Mouse (Mus musculus) embryonic facial prominence, embryonic 13.5 days (tissue): ENCODE results near the gene Krt2. TPM values are rescaled to one million over a fixed set of nuclear protein-coding genes. Genes with fewer than 3 reads are reported as not detected.
A peak's percentile ranks its signal among the peaks of the same experiment; 100 is the strongest.

Experiments used
- ATAC-seq: fragments of 200-750 bp; cut with Nextera tagmentation; 2 replicates; pipeline ENCODE4 v1.8.0; 2017; ENCODE audit warnings: low read depth; ENCODE audit not compliant: insufficient number of reproducible peaks, insufficient read depth, low FRiP score, low TSS enrichment
- H3K27ac ChIP-seq: fragments of 300-500 bp; sonication (generic); 2 replicates; pipeline ENCODE4 v1.5.1; 2015; ENCODE audit warnings: moderate library complexity, mild to moderate bottlenecking, inconsistent platforms
- H3K27me3 ChIP-seq: fragments of 300-500 bp; sonication (generic); 2 replicates; pipeline ENCODE4 v1.6.1; 2015; ENCODE audit warnings: mild to moderate bottlenecking, inconsistent platforms
- H3K36me3 ChIP-seq: fragments of 300-500 bp; sonication (generic); 2 replicates; pipeline ENCODE4 v1.6.1; 2015; ENCODE audit warnings: mild to moderate bottlenecking, inconsistent platforms
- H3K4me1 ChIP-seq: fragments of 300-500 bp; sonication (generic); 2 replicates; pipeline ENCODE4 v1.6.1; 2015; ENCODE audit warnings: inconsistent platforms
- H3K4me2 ChIP-seq: fragments of 300-500 bp; sonication (generic); 2 replicates; pipeline ENCODE4 v1.6.1; 2015; ENCODE audit warnings: moderate library complexity, mild to moderate bottlenecking, inconsistent platforms
- H3K4me3 ChIP-seq: fragments of 300-500 bp; sonication (generic); 2 replicates; pipeline ENCODE4 v1.5.1; 2015; ENCODE audit warnings: mild to moderate bottlenecking, inconsistent platforms
- H3K9ac ChIP-seq: fragments of 300-500 bp; sonication (generic); 2 replicates; pipeline ENCODE4 v1.6.1; 2015; ENCODE audit warnings: mild to moderate bottlenecking, inconsistent platforms
- H3K9me3 ChIP-seq: fragments of 300-500 bp; sonication (generic); 2 replicates; pipeline ENCODE4 v1.6.1; 2016; ENCODE audit warnings: inconsistent platforms
- WGBS: fragments of 180-500 bp; shearing (Covaris S2); methylation state at CpG from one replicate; pipeline ENCODE4 v1.1.7; 2015; ENCODE audit warnings: mixed read lengths; 5-methylcytosine and 5-hydroxymethylcytosine counted together
- polyA plus RNA-seq: library from polyadenylated mRNA; unstranded; fragments of >200 nt; fragmentation: Nextera tagmentation; extraction: Ambion mirVana; gene quantifications from 2 replicates; pipeline ENCODE4 v1.2.1, GENCODE M21; 2015

The Krt2 gene
- polyA plus RNA-seq, result 0.17 TPM in 1 of 2 replicates, not detected in the other

DNA sequence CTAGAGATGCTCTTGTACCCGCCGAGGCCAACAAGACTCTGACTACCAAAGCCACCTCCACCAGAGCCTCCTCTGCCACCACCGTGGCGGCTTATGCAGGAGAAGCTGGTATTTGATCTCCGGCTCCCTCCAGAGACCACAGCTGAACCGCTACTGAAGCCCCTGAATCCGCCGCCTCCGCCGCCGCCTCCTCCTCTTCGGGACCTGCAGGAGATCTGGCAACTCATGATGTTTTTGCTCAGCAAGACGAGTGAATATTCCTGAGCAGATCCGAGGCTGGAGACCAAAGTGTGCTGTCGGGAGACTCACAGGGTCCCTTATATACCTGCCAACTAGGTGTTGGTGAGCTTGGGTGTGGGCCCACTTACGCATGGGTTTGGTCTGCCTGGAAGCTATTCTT lies at the start of gene Krt2:
Krt2 (minus strand) TSS at position 295 of the 400 bp plus-strand sequence.
- H3K9me3 ChIP-seq, result no peaks in the 10 kb centered on the region

DNA sequence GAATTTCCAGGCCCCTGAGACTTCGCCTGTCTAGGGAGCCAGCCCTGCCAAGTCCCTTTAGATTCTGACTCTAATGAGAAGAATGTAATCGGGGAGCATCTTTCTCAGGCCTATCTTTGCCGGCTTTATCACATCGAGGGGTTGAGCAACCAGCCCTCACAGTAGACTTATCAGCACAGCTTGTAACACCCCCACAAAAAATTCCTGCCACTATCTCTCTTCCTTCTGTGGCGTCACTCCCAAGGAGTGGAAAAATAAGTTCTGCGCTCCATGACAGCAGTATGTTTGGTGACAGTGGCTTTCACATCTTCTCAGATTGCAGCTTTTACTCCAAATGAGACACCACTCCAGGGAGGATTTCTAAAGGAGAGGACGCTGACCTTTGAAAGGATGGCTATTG lies 48.8 kb upstream of the Krt2 start:
- H3K4me1 ChIP-seq, result no peaks in the 10 kb centered on the region
- no peaks in the 10 kb centered on the region for H3K36me3 ChIP-seq
- no peak overlapping the region for H3K4me3 ChIP-seq
- WGBS, result 80% methylated on average over 7 of the region's 7 CpGs
- no peak overlapping the region for H3K4me2 ChIP-seq
- no peaks in the 10 kb centered on the region for H3K9me3 ChIP-seq
- ATAC-seq, result no peak
- no peak overlapping the region for H3K9ac ChIP-seq
- peaks cover 30% of the 10 kb centered on the region for H3K27me3 ChIP-seq
- no peak overlapping the region for H3K27ac ChIP-seq

More for the DNA sequence above, at the start of gene Krt2:
- 84% methylated on average over 16 of the region's 16 CpGs for WGBS
- Histone ChIP-seq H3K27ac (no peak within 1 kb of the TSS), H3K4me3 (no peak within 1 kb of the TSS), H3K4me1 (no peaks in the 10 kb centered on the region), H3K36me3 (no peaks in the 10 kb centered on the region), H3K4me2 (no peak within 1 kb of the TSS), H3K9ac (no peak within 1 kb of the TSS), H3K27me3 (no peaks in the 10 kb centered on the region)
- ATAC-seq, result no peak

DNA sequence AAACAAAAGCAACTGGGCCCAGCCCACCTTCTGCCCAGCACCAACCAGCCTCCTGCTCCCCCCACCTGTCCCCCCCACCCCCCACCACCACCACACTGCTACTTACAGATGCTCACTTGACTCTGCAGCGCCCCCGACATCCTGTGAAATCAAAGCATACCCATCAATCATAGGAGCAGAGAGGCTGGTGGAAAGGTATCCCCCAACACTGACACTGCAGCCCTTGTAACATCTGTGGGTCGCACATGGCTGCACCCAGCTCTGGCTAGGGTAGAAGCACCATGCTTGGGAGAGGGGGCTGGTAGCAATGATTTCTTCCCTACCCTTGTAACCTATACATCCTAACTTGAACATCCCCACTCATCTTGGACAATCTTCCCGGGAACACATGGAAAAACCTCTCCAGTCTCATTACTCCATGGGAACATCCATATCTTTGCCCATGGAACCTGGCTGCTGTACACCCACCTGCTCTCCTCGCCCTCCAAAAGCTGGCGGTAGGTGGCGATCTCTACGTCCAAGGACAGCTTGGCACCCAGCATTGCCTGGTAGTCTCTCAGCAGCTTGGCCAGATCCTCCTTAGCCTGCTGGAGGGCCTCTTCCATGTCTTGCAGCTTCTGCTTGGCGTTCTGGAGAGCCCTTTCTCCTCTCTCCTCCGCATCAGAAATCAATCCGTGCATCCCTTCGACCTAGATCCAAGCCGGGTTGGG lies 42.6 kb upstream of the Krt2 start:
- Histone ChIP-seq H3K4me2 (peak overlapping the region; percentile 84), H3K4me3 (no peak overlapping the region), H3K4me1 (peaks cover 19% of the 10 kb centered on the region), H3K27ac (no peak overlapping the region), H3K9me3 (no peaks in the 10 kb centered on the region), H3K9ac (no peak overlapping the region; the same call in 1 of the 2 replicates), H3K27me3 (peaks cover 71% of the 10 kb centered on the region), H3K36me3 (no peaks in the 10 kb centered on the region)
- 60% methylated on average over 13 of the region's 13 CpGs for WGBS
- ATAC-seq, result no peak

DNA sequence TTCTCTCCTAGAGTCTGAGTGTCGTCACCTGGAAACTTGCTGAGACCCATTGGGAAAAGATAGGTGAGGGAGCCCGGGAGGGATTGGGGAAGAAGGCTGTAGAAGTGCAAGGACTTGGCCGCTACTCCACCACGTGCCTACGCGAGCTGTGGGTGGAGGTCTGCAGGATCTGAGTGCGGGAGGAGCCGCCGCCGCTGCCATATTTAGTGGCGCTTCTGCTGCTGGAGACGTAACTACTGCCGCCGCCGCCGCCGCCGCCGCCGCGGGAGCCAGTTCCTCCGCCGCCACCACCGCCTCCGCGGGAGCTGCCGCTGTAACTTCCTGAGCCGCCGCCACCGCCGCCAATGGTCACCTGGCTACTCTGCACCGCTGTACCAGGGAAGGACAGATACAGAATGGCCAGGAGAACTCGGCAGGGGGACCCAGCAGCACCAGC lies 41.8 kb upstream of the Krt2 start:
- H3K9me3 ChIP-seq, result no peaks in the 10 kb centered on the region
- WGBS, result 1% methylated on average over 31 of the region's 33 CpGs
- ATAC-seq, result no peak
- peak overlapping the region; percentile 66 for H3K9ac ChIP-seq
- H3K27me3 ChIP-seq, result peaks cover 79% of the 10 kb centered on the region
- peaks cover 27% of the 10 kb centered on the region for H3K4me1 ChIP-seq
- H3K4me2 ChIP-seq, result peak overlapping the region; percentile 84
- H3K4me3 ChIP-seq, result peak overlapping the region; percentile 48
- H3K27ac ChIP-seq, result no peak overlapping the region
- no peaks in the 10 kb centered on the region for H3K36me3 ChIP-seq

DNA sequence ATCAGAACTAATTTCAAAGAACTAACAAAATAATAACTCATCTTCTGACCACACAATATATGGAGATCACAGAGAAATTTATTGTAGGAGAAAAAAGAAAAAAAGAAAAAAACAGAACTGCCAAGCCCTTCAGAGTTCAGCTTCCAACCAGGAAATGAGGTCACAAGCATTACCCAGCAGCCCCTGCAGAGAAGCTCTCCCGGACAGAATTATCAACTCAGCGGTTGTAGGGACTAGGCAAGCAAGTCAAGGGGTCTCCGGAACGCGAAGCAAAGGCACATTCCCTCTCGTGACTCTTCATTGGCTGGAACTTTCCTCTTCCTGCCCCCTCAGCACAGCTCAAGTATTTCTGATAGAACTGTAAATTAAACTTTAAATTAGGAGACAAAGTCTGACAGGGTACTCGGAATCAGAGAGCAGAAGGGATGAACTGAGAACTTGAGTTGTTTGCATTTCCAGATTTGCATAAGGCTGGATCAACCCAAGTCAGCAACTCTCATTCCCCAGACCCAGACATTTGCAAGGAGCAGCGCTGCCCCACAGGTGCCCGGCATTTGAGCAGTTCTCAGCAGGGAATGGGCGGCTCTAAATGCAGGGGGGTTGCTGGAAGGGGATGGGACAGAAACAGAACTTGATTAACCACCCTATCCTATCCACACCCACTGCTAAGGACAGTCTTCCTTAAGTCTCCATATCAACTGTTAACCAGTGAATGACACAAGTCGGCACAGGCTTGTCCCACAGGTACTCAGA lies 40.9 kb upstream of the Krt2 start:
- no peak for ATAC-seq
- Histone ChIP-seq H3K36me3 (no peaks in the 10 kb centered on the region), H3K4me1 (peaks cover 33% of the 10 kb centered on the region), H3K9me3 (no peaks in the 10 kb centered on the region), H3K4me2 (peak overlapping the region; percentile 84), H3K27me3 (peaks cover 83% of the 10 kb centered on the region), H3K4me3 (peak overlapping the region; percentile 48), H3K9ac (peak overlapping the region; percentile 66; the same call in 1 of the 2 replicates), H3K27ac (no peak overlapping the region)
- 7% methylated on average over 11 of the region's 11 CpGs for WGBS

DNA sequence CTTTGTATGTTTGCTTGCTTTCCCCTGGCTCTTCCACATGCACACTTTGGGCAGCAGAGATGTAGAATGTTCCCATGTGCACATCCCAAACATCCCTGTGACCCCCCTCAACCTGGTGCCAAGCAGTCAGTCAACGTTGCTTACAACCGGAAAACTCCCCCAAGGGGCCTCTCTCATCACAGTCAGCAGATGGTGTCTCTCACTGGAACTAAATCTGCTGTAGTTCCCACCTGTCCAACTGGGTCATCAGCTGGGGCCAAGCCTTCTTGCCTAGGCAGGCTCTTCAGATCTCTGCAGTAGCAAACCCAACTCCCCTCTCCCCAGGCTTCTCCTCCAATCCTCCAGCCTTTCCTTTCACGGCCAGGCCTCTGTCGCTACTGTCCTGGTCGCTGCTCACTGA lies 38.7 kb upstream of the Krt2 start:
- WGBS, result 63% methylated on average over 5 of the region's 5 CpGs
- no peak for ATAC-seq
- Histone ChIP-seq H3K9me3 (no peaks in the 10 kb centered on the region), H3K27ac (no peak overlapping the region), H3K9ac (no peak overlapping the region), H3K36me3 (no peaks in the 10 kb centered on the region), H3K4me3 (no peak overlapping the region), H3K4me1 (peaks cover 41% of the 10 kb centered on the region), H3K4me2 (no peak overlapping the region), H3K27me3 (peaks cover 77% of the 10 kb centered on the region)

DNA sequence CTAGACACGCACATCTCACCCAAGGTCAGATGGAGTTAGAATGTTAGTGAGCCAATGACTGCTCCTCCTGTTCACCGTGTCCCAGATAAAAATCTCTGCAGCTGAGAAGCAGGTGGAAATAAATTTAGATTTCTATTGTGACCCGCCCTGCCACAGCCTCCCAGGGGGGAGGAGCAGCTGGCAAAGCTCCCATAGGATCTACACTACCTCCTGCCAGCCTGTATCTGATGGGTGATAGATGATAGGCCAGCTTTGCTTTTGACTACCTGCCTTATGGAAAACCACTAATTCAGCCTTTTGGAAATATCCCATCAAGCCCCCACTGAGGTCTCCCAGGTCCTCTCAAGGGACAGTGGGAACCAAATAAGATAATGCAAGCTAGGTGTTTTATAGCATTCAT lies 37.8 kb upstream of the Krt2 start:
- Histone ChIP-seq H3K4me1 (peaks cover 41% of the 10 kb centered on the region), H3K9me3 (no peaks in the 10 kb centered on the region), H3K4me3 (no peak overlapping the region), H3K27me3 (peaks cover 67% of the 10 kb centered on the region), H3K27ac (no peak overlapping the region; the same call in 1 of the 2 replicates), H3K36me3 (no peaks in the 10 kb centered on the region), H3K9ac (no peak overlapping the region), H3K4me2 (no peak overlapping the region)
- no peak for ATAC-seq
- 67% methylated on average over 3 of the region's 3 CpGs for WGBS

DNA sequence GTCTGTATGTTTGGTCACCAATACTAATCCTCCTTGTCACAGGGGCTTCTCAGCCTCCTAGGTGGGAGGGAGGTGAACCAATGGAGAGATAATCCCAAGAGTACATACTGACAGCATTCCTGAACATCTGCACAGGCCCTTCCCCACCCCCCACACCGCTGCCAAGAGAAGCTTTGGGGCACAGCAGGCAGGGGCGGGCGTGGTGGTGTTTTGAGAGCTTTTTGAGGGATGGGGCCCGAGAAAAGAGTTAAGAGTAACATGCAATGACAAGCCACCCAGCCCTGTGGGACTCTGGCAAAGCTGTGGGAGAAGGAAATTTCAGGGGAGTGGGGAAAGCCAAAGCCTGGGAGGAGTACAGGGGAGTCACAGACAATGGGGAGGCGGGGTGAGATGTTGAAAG lies 36.3 kb upstream of the Krt2 start:
- 0 out of 2 replicates have a peak overlapping the region, but pooled peaks have one; percentile 27 for H3K9ac ChIP-seq
- no peak overlapping the region for H3K4me2 ChIP-seq
- H3K4me3 ChIP-seq, result no peak overlapping the region
- no peaks in the 10 kb centered on the region for H3K9me3 ChIP-seq
- H3K27me3 ChIP-seq, result peaks cover 56% of the 10 kb centered on the region
- 12% methylated on average over 5 of the region's 5 CpGs for WGBS
- no peaks in the 10 kb centered on the region for H3K36me3 ChIP-seq
- ATAC-seq, result no peak
- peaks cover 32% of the 10 kb centered on the region for H3K4me1 ChIP-seq
- H3K27ac ChIP-seq, result peak overlapping the region; percentile 60; the same call in 1 of the 2 replicates

DNA sequence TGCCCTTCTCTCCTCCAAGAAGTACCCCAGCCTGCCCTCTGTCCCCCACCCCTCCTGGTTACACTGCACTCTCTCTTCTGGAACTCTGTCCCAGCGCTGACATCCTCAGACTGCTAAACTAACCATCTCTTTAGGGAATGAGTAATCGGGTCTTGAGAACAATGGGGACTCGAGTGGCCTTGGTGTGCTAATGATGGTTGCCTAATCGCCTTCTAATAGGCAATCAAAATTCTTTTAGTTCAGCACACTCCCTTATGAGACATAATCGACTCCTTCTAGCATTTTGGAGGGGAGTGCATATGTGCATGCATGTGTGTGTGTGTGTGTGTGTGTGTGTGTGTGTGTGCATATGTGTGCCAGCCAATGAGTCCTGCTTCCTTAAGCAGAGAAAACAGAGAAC lies 34.6 kb upstream of the Krt2 start:
- Histone ChIP-seq H3K4me3 (no peak overlapping the region), H3K27me3 (peaks cover 43% of the 10 kb centered on the region), H3K27ac (no peak overlapping the region), H3K9me3 (no peaks in the 10 kb centered on the region), H3K9ac (no peak overlapping the region), H3K4me2 (no peak overlapping the region), H3K36me3 (no peaks in the 10 kb centered on the region), H3K4me1 (peaks cover 25% of the 10 kb centered on the region)
- 34% methylated on average over 5 of the region's 5 CpGs for WGBS
- ATAC-seq, result no peak

DNA sequence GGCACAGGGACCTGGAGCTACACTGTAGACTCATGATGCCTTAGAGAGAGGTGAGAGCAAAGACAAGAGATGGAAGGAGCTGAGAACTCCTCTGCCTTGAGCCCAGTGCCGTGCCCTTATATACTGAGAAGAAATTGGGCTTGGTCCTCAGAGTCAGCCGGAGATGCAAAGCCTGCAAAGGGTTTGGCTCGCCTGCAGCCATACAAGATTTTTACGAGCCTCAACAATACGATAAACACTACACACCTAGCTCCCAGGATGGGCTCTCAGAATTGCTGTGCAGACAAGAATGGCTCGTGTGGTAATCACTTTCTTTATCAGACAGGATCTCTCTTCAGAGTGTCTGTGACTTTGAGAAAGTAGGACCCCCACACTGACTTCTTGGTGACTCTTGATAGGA lies 32.7 kb upstream of the Krt2 start, which contains the start of gene Krt1:
Krt1 (minus strand) TSS at position 101 of the 400 bp plus-strand sequence.
- Histone ChIP-seq H3K27me3 (peaks cover 39% of the 10 kb centered on the region), H3K4me1 (peaks cover 25% of the 10 kb centered on the region), H3K4me3 (no peak within 1 kb of the TSS), H3K36me3 (no peaks in the 10 kb centered on the region), H3K9me3 (no peaks in the 10 kb centered on the region), H3K4me2 (no peak within 1 kb of the TSS), H3K9ac (no peak within 1 kb of the TSS), H3K27ac (no peak within 1 kb of the TSS)
- no peak for ATAC-seq
- WGBS, result 71% methylated on average over 6 of the region's 6 CpGs

DNA sequence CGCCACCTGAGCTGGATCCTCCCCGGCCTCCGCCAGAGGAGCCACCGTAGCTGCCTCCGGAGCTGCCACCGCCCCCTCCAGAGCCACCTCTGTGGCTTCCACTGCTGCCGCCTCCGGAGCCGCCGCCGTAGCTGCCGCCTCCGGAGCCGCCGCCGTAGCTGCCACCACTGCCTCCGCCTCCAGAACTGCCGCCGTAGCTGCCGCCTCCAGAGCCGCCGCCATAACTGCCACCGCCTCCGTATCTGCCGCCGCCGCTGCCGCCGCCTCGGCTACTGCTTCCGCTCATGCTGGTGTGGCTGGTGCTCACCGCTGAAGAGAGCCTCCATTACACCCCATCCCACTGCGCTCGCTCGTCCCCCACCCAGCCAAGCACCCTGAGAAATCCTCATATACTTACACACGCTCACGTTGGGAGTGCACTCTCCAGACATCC lies 28.0 kb upstream of the Krt2 start:
- Histone ChIP-seq H3K9ac (peak overlapping the region; percentile 79), H3K36me3 (no peaks in the 10 kb centered on the region), H3K27ac (peak overlapping the region; percentile 11; the same call in 1 of the 2 replicates), H3K4me2 (peak overlapping the region; percentile 86), H3K4me3 (peak overlapping the region; percentile 57), H3K27me3 (peaks cover 41% of the 10 kb centered on the region), H3K9me3 (no peaks in the 10 kb centered on the region), H3K4me1 (peaks cover 7% of the 10 kb centered on the region; the same call in 1 of the 2 replicates)
- WGBS, result under 1% methylated on average over 30 of the region's 37 CpGs
- no peak for ATAC-seq
